Mouse (Mus musculus): Measurements from ENCODE around the gene Tas2r138.

GRCm38 (mm10) chr6:40626111-40626510, 13.0 kb upstream of the Tas2r138 start:
- no peak for TF ChIP-seq CTCF (IDR thresholded peaks at IDR 0.05; ENCODE audit: low read depth)
- no peak for TF ChIP-seq EP300 (IDR thresholded peaks at IDR 0.05; ENCODE audit: low read depth)

Measured in liver, embryonic 14.5 days (tissue).